Mouse (Mus musculus) gastrocnemius, adult 2 months (tissue): Measurements from ENCODE around the gene Ercc5. TPM values are rescaled to one million over a fixed set of nuclear protein-coding genes. Genes with fewer than 3 reads are reported as not detected.
A peak's percentile ranks its signal among the peaks of the same experiment; 100 is the strongest.

Source experiments
- DNase-seq: peaks from one replicate; pipeline ENCODE4 v3.0.0; 2022
- H3K27ac ChIP-seq: fragments of 200-600 bp; 2 replicates; pipeline ENCODE4 v1.8.1; 2022; ENCODE audit warnings: mild to moderate bottlenecking
- H3K4me3 ChIP-seq: fragments of 200-600 bp; 2 replicates; pipeline ENCODE4 v1.8.1; 2022; ENCODE audit warnings: mild to moderate bottlenecking, moderate library complexity
- CTCF ChIP-seq: fragments of 200-600 bp; IDR thresholded peaks from 2 replicates; pipeline ENCODE4 v1.8.1; 2022; ENCODE audit warnings: antibody characterized with exemption, mild to moderate bottlenecking, moderate library complexity
- intact Hi-C: fragments of 180-260 bp; cut with DNase I; formaldehyde crosslinking; loops from one replicate; pipeline ENCODE4 v1.15.1; 2025
- total RNA-seq, 2 experiments: library from RNA; stranded (reverse); gene quantifications; 2 replicates each; pipeline ENCODE4 v1.2.3; 2021

Gene Ercc5
- total RNA-seq, 2 experiments from 2014 or later = 14.0 to 19.9 TPM

DNA sequence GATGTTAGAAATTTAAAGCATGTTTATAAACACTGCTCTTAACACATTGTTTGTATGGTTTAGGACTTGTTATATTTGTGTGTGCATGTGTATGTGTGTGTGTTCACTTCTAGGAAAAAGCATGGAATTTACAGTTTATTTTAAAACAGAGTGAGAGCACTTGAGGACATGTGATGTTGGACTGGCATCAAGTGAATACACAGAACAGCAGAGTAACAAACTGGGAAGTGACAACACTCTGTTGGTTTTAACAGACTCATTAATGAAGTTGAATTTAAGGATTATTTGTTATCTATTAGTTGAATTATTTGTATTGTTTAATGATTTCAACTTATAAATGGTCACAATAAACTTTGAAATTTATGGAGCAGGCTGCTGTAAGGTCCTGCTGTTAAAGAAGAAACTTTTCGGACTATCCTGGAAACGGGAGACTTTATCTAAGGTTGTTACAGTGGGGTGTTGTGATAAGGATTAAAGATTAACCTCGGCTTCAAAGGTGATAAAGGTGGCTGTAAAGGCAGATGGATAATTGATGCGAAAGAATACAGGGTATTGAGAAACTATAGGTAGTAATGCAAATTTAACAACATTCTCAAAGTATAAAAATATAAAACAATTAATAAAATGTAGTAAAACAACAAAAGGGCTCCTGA is 17.5 kb upstream of the Ercc5 start:
- intact Hi-C loops = no loop called here
- Histone ChIP-seq H3K4me3 (no peak overlapping the region), H3K27ac (no peak overlapping the region)
- no peak for DNase-seq
- TF ChIP-seq CTCF = no peak

DNA sequence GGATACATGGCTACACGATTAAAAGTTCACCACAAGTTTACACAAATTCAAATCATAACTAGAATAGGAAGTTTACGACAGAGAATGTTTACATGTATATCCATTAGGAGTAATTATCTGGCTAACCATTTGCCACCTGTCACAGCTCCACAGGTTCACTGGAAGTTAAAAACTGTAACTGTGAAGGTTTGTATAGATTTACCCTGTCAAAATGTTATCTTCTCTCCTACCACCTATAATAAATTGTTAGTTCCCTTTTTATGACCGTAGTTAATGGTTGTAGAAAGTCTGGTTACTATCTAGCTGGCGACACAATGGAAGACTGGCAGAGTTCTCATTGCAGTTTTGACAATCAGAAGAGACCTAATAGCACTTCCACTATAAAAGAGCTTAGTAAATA is 7.3 kb upstream of the Ercc5 start:
- no peak overlapping the region for H3K27ac ChIP-seq
- H3K4me3 ChIP-seq = no peak overlapping the region
- DNase-seq = no peak
- intact Hi-C loops = no loop called here
- TF ChIP-seq CTCF = no peak

- DNase-seq = no peak
- intact Hi-C loops = no loop called here
- Histone ChIP-seq H3K27ac (no peak overlapping the region), H3K4me3 (no peak overlapping the region)
- TF ChIP-seq CTCF = no peak
These were observed 4.8 kb upstream of the Ercc5 start for GRCm38 (mm10) chr1:44142747-44143146.

DNA sequence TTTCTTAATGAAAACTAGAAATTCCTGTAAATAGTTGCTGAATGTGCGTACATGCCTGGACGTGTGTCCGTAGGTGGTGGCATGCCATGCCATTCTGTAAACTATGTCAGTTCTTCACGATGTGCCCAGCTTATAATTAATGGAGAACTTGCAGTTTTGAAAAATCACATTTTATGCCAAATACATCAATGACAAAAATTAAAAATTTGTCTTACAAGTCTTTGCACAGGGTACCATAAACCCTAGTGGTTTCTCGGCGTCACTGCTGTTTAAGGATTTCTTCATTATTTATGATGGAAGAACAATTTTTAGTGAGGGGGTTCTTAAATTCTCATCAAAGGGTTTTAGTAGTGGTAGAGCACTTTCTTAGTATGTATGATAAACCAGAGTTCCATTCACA is 1.2 kb downstream of the Ercc5 start:
- peak overlapping the region; percentile 90 for H3K4me3 ChIP-seq
- intact Hi-C loops = loop anchor here (5.0 kb wide), 1 partner anchor 46 kb away; the partner anchor contains the start of gene Tex30
- peak overlapping the region; percentile 99 for H3K27ac ChIP-seq
- DNase-seq = no peak
- TF ChIP-seq CTCF = peak; percentile 45; the same call in 1 of the 2 replicates

- no peak for DNase-seq
- no peak overlapping the region for H3K27ac ChIP-seq
- TF ChIP-seq CTCF = peak; percentile 49; the same call in 1 of the 2 replicates
- no peak overlapping the region for H3K4me3 ChIP-seq
- intact Hi-C loops = no loop called here
These were observed 7.7 kb downstream of the Ercc5 start for GRCm38 (mm10) chr1:44155287-44155686.

DNA sequence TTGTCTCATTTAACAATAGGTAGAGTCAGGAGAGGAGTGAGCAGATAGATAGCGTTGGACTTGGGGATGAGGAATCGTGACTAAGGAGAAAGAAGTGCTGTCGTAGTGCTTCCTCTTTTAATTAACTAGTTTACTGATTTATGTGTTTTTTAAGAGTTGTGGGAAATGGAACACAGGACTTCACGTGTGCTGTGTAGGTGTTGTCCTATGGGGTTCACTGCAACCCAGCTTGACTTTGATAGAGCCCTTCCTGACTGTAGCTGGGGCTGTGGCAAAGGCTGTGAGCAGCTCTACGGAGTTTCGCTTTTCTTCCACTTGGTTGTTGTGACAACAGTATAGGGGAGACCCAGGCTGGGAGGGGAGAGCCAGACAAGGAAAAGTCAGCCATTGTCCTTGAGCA is 10.8 kb downstream of the Ercc5 start:
- intact Hi-C loops = no loop called here
- no peak overlapping the region for H3K27ac ChIP-seq
- no peak for TF ChIP-seq CTCF
- H3K4me3 ChIP-seq = no peak overlapping the region
- DNase-seq = no peak

DNA sequence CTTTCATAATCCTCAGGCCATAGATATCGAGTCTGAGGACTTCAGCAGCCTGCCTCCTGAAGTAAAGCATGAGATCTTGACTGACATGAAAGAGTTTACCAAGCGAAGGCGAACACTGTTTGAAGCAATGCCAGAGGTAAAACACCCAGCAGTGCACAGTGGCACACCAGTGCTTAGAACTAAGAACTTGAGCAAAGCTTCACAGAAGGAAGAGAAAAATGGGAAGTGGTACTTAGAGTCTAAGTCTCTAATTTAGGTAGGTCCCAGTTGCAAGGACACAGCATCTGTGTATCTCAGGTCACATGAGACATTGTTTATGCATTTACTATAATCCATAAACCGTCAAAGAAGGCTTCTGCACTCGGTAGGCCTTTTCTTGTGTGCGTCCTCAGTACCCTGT is 14.3 kb downstream of the Ercc5 start:
- intact Hi-C loops = no loop called here
- H3K4me3 ChIP-seq = no peak overlapping the region
- no peak overlapping the region for H3K27ac ChIP-seq
- no peak for TF ChIP-seq CTCF
- no peak for DNase-seq

DNA sequence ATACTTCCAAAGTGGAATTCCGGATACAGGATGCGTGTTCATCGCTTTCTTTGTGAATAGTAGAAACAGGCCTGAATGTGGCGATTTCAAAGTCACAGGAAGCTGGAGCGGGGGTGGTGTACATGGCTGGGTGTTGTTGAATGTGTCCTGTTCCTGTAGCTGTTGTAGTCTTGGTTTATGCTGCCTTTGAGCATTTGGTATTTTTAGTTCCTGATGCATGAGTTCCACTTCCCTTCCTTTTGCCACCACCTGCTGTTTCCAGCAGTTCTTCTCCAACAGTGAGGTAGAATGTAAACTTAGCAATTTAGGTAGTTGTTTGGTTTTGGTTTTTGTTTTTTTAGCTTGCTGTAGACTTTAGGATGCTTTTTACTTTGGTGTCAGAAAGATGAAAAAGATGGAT is 14.8 kb downstream of the Ercc5 start:
- H3K4me3 ChIP-seq = no peak overlapping the region
- no peak for DNase-seq
- intact Hi-C loops = no loop called here
- no peak for TF ChIP-seq CTCF
- H3K27ac ChIP-seq = no peak overlapping the region

DNA sequence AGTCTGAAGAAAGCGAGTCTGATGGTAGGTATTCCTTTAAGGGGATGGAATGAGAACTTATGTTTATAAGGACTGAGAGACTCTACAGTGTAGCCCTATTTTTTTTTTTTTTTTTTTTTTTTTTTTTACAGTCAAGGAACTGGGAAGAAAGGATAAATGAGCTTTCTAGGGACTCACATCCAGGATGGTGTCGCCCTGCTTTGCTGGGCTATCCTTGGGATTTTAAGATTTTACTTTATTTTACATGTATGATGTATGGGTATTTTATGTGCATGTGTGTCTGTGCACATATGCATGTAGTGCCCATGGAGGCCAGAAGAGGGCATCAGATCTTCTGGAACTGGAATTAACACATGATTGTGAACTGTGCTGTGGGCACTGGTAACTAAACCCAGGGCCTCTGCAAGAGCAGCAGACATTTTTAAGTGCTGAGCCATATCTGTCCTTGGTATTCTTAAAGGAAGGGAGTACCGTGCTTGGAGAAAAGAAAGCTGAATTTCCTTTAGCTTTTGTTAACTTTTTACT is 20.4 kb downstream of the Ercc5 start:
- intact Hi-C loops = no loop called here
- DNase-seq = no peak
- H3K4me3 ChIP-seq = no peak overlapping the region
- H3K27ac ChIP-seq = no peak overlapping the region
- peak; percentile 34; the same call in 1 of the 2 replicates for TF ChIP-seq CTCF

DNA sequence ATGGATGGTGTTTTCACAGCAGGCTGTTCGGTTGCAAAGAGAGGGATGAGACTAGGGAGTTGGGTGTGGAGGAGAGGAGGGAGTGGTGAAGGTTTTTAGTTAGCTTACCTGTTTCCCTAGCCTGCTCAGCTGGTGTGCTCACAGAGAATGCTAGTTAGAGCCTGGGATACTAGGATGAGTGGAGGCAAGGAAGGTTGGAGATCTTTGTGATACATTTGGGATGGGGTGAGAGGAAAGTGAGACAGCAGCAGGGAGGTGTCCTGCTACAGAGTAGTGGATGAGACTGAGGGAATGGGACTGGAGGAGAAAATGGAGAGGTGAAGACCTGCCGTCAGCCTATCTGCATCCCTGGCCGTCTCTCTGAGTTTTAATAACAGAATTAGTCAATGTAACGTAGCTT is 25.1 kb downstream of the Ercc5 start:
- H3K27ac ChIP-seq = no peak overlapping the region
- H3K4me3 ChIP-seq = no peak overlapping the region
- DNase-seq = no peak
- intact Hi-C loops = no loop called here
- TF ChIP-seq CTCF = no peak

DNA sequence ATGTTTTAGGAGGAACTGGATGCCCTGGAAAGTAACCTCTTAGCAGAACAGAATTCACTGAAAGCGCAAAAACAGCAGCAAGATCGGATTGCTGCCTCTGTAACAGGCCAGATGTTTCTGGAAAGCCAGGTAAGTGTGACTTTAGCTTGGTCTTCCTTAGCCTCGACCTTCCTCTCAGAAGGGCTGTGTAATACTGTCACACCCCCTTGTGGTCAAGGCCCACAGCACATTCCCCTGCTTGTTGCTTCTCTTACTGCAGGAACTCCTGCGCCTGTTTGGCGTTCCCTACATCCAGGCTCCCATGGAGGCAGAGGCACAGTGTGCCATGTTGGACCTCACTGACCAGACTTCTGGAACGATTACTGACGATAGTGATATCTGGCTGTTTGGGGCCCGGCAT is 26.4 kb downstream of the Ercc5 start:
- intact Hi-C loops = no loop called here
- 0 out of 2 replicates have a peak, but pooled peaks have one; percentile 11 for TF ChIP-seq CTCF
- H3K27ac ChIP-seq = no peak overlapping the region
- DNase-seq = no peak
- no peak overlapping the region for H3K4me3 ChIP-seq

DNA sequence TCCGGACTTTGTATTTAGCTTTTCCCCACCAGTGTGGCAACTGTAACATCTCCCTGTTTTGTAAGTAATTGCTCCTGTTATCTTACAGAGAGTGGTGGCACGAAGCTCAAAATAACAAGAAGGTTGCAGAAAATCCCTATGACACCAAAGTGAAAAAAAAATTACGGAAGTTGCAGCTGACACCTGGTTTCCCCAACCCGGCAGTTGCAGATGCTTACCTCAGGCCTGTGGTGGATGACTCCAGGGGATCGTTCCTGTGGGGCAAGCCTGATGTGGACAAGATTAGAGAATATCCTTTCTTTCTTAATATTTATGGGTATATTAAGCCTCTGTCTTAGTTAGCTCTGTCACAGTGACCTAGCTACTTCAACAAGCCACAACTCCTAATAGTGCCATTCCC is 30.5 kb downstream of the Ercc5 start:
- Histone ChIP-seq H3K4me3 (no peak overlapping the region), H3K27ac (no peak overlapping the region)
- intact Hi-C loops = no loop called here
- DNase-seq = no peak
- no peak for TF ChIP-seq CTCF

DNA sequence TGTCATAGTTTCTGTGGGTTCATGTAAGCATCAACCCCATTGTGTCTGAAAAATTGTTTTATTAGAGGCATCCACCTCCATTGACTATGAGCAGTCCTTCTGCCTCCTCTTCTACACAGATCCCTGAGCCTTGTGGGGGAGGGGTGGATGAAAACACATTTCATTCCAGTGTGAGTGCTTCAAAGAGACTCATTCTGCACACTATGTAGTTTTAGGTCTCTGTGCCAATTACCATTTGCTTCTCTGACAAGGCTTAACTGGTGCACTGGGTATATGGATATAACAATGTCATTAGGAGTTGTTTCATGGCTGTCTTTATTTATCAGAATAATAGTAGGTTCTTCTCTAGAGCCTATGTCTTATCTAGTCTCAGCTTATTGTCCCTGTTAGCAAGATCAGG is 38.9 kb downstream of the Ercc5 start:
- TF ChIP-seq CTCF = no peak
- no peak for DNase-seq
- intact Hi-C loops = no loop called here
- H3K27ac ChIP-seq = no peak overlapping the region
- no peak overlapping the region for H3K4me3 ChIP-seq
